Mouse (Mus musculus) intestine, postnatal 0 days (tissue): ENCODE data around the gene Trim10. TPM values are rescaled to one million over a fixed set of nuclear protein-coding genes. Genes with fewer than 3 reads are reported as not detected.
"Not testable (repeated sequence)": the region's sequence is repeated elsewhere in the genome, so short reads cannot be mapped to it uniquely, and the experiment has no call there.

ENCODE experiments used
- ATAC-seq: fragments of 200-750 bp; cut with Nextera tagmentation; 2 replicates; pipeline ENCODE4 v1.8.0; 2017; ENCODE audit warnings: mild to moderate bottlenecking, moderate TSS enrichment, moderate library complexity
- H3K27ac ChIP-seq: fragments of 300-500 bp; sonication (generic); 2 replicates; pipeline ENCODE4 v1.5.1; 2014; ENCODE audit warnings: mild to moderate bottlenecking, low read depth, low read length, moderate library complexity
- H3K27me3 ChIP-seq: fragments of 300-500 bp; sonication (generic); replicated peaks from 2 replicates; pipeline ENCODE4 v1.6.1; 2014; ENCODE audit warnings: low read length, mixed read lengths; ENCODE audit not compliant: control insufficient read depth, insufficient read depth
- H3K36me3 ChIP-seq: fragments of 300-500 bp; sonication (generic); 2 replicates; pipeline ENCODE4 v1.6.1; 2014; ENCODE audit warnings: mild to moderate bottlenecking, moderate library complexity; ENCODE audit not compliant: control insufficient read depth, insufficient read depth
- H3K4me1 ChIP-seq: fragments of 300-500 bp; sonication (generic); replicated peaks from 2 replicates; pipeline ENCODE4 v1.6.1; 2014; ENCODE audit warnings: antibody characterized with exemption, low read length, mixed read lengths; ENCODE audit not compliant: control insufficient read depth, insufficient read depth
- H3K4me2 ChIP-seq: fragments of 300-500 bp; sonication (generic); replicated peaks from 2 replicates; pipeline ENCODE4 v1.6.1; 2014; ENCODE audit warnings: low read depth, mild to moderate bottlenecking, moderate library complexity
- H3K4me3 ChIP-seq: fragments of 300-500 bp; sonication (generic); 2 replicates; pipeline ENCODE4 v1.5.1; 2014; ENCODE audit warnings: low read depth, low read length
- H3K9ac ChIP-seq: fragments of 300-500 bp; sonication (generic); 2 replicates; pipeline ENCODE4 v1.6.1; 2014; ENCODE audit warnings: mild to moderate bottlenecking, low read depth, low read length
- H3K9me3 ChIP-seq: fragments of 300-500 bp; sonication (generic); 2 replicates; pipeline ENCODE4 v1.6.1; 2016; ENCODE audit warnings: mixed run types; ENCODE audit not compliant: control insufficient read depth
- CTCF ChIP-seq: sonication (generic); IDR thresholded peaks from 2 replicates; pipeline ENCODE4 v1.5.1; 2016; ENCODE audit warnings: low read depth, mild to moderate bottlenecking, control low read depth, antibody characterized with exemption, moderate library complexity
- WGBS: fragments of 180-500 bp; shearing (Covaris S2); extraction: QIAGEN DNeasy Blood & Tissue Kit; methylation state at CpG from one replicate; pipeline ENCODE4 v1.1.7; 2014; 5-methylcytosine and 5-hydroxymethylcytosine counted together
- polyA plus RNA-seq: library from polyadenylated mRNA; unstranded; fragments of >200 nt; fragmentation: Nextera tagmentation; extraction: Ambion mirVana; gene quantifications from 2 replicates; pipeline ENCODE4 v1.2.1, GENCODE M21; 2015

Gene Trim10
- polyA plus RNA-seq = 0.07 and 0.21 TPM in 2 replicates

GRCm38 (mm10) chr17:36869284-36869954, at the start of gene Trim10:
Gene Trim10 (plus strand): TSS chr17:36869574.
- Histone ChIP-seq H3K27me3 (no peaks in the 10 kb centered on the region), H3K4me3 (no peak within 1 kb of the TSS), H3K9ac (no peak within 1 kb of the TSS), H3K9me3 (no peaks in the 10 kb centered on the region), H3K36me3 (no peaks in the 10 kb centered on the region), H3K4me2 (no peak within 1 kb of the TSS), H3K27ac (no peak within 1 kb of the TSS), H3K4me1 (no peaks in the 10 kb centered on the region)
- 72% methylated on average over 4 of the region's 4 CpGs for WGBS
- ATAC-seq = no peak
- TF ChIP-seq CTCF = no peak

DNA sequence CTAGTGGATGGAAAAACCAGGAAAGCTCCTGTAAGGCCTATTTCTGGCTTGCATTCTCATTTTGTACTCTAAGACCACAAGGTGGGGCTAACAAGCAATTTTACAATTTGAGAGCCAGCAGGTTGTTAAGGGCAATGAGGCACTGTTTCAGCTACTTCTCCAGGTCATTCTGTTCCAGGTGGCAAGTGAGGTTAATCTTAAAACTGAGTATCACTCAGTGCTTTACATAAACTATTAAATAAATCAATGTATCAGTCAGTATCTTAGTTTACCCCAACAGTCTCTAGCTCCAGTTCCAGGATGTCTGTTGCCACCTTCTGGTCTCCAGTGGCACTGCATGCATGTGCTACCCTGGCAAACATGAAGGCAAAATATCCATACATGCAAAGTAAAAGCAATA, 45.4 kb upstream of the Trim10 start:
- H3K4me1 ChIP-seq = no peaks in the 10 kb centered on the region
- ATAC-seq = no peak
- no peak overlapping the region for H3K27ac ChIP-seq

GRCm38 (mm10) chr17:36825525-36825924, 43.8 kb upstream of the Trim10 start:
- ATAC-seq = peak; percentile 71
- Histone ChIP-seq H3K9me3 (no peaks in the 10 kb centered on the region), H3K36me3 (no peaks in the 10 kb centered on the region), H3K4me1 (no peaks in the 10 kb centered on the region), H3K9ac (no peak overlapping the region), H3K4me2 (no peak overlapping the region), H3K4me3 (no peak overlapping the region), H3K27me3 (no peaks in the 10 kb centered on the region), H3K27ac (no peak overlapping the region)
- 21% methylated on average over 4 of the region's 4 CpGs for WGBS
- TF ChIP-seq CTCF = peak; percentile 60

More for the DNA sequence above, 45.4 kb upstream of the Trim10 start:
- TF ChIP-seq CTCF = peak; percentile 86
- Histone ChIP-seq H3K9ac (no peak overlapping the region), H3K4me3 (no peak overlapping the region), H3K9me3 (no peaks in the 10 kb centered on the region), H3K4me2 (no peak overlapping the region), H3K36me3 (no peaks in the 10 kb centered on the region), H3K27me3 (no peaks in the 10 kb centered on the region)

DNA sequence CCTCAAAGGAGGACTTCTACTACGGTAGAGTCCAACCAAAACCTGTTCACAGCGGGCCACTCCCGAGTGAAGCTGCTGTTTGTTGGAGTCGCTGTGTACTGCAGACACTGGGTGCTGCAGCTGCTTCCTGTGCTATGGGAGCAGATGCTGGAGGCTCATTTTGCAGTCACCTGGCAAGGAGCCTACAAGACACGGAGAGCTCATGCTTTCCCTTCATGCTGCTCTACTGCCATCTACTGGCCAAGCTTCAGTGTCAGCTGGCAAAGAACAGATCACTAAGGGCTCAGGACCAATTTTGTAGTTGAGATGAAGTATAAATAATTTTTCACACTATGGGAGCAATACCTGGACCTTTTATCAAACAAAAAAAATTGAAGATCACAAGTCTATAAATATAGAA, 43.4 kb upstream of the Trim10 start:
- not testable (repeated sequence) for H3K9ac ChIP-seq, H3K27me3 ChIP-seq, H3K9me3 ChIP-seq, H3K4me3 ChIP-seq, H3K36me3 ChIP-seq, H3K27ac ChIP-seq, H3K4me1 ChIP-seq
- 0 out of 2 replicates have a peak overlapping the region, but pooled peaks have one; percentile 27 for H3K4me2 ChIP-seq
- ATAC-seq = peak; percentile 85
- TF ChIP-seq CTCF = peak; percentile 90
- 8% methylated on average over 5 of the region's 5 CpGs for WGBS

- 63% methylated on average over 2 of the region's 2 CpGs for WGBS
- Histone ChIP-seq H3K9ac (no peak overlapping the region), H3K9me3 (no peaks in the 10 kb centered on the region), H3K4me1 (no peaks in the 10 kb centered on the region), H3K27me3 (no peaks in the 10 kb centered on the region), H3K27ac (no peak overlapping the region), H3K4me3 (no peak overlapping the region), H3K4me2 (no peak overlapping the region), H3K36me3 (no peaks in the 10 kb centered on the region)
- no peak for TF ChIP-seq CTCF
- ATAC-seq = no peak
These were observed 40.9 kb upstream of the Trim10 start for GRCm38 (mm10) chr17:36828488-36828887.

DNA sequence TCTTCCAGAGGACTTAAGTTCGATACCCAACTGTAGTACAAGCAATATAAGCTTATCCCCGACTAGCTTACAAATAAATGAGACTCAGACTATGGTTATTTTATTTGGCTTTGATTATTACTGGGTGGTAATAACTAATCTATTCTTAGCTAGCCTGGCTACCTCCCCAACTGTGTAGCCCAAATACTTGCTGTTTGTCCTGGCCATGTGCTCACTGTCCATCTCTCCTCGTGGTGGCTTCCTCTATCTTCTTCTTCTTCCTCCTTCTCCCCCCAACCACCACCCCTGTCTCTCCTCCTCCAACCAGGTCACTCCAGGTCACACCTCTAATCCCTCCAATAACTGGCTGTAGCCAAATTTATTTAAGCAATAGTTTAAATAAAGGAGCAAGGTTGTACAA, 38.9 kb upstream of the Trim10 start:
- ATAC-seq = no peak
- 69% methylated on average over 3 of the region's 3 CpGs for WGBS
- no peak overlapping the region for H3K27ac ChIP-seq

More for the DNA sequence above, 38.9 kb upstream of the Trim10 start:
- Histone ChIP-seq H3K4me1 (no peaks in the 10 kb centered on the region), H3K9ac (no peak overlapping the region), H3K4me3 (no peak overlapping the region), H3K27me3 (no peaks in the 10 kb centered on the region), H3K36me3 (no peaks in the 10 kb centered on the region), H3K9me3 (no peaks in the 10 kb centered on the region), H3K4me2 (no peak overlapping the region)
- TF ChIP-seq CTCF = no peak
